Mouse (Mus musculus): ENCODE measurements around the gene Opcml.

- TF ChIP-seq ZC3H11A (IDR thresholded peaks at IDR 0.05; ENCODE audit: borderline replicate concordance, low read depth, low read length) (no peak), HCFC1 (IDR thresholded peaks at IDR 0.05; ENCODE audit: borderline replicate concordance, insufficient read depth, low read length) (no peak), CHD2 (IDR thresholded peaks at IDR 0.05; ENCODE audit: low read depth, low read length) (no peak)
Measured at GRCm38 (mm10) chr9:28445863-28446262, 655.3 kb downstream of the Opcml start.
